Mouse (Mus musculus): ENCODE data around the gene Tulp3.

GRCm38 (mm10) chr6:128272754-128273153, 82.9 kb downstream of the Tulp3 start:
- no peak for TF ChIP-seq POLR2A (IDR thresholded peaks at IDR 0.05; ENCODE audit: low read depth, low read length)
- TF ChIP-seq GABPA (IDR thresholded peaks at IDR 0.05; ENCODE audit: insufficient replicate concordance, low read depth, low read length) = no peak
- TF ChIP-seq ELF1 (IDR thresholded peaks at IDR 0.05; ENCODE audit: low read depth, low read length) = no peak
- TF ChIP-seq NELFE (IDR thresholded peaks at IDR 0.05; ENCODE audit: low read depth, low read length) = no peak
- TF ChIP-seq E2F4 (IDR thresholded peaks at IDR 0.05; ENCODE audit: insufficient replicate concordance, low read depth, low read length) = no peak
- no peak for TF ChIP-seq EP300 (IDR thresholded peaks at IDR 0.05; ENCODE audit: low read length)
- no peak for TF ChIP-seq SMC3 (IDR thresholded peaks at IDR 0.05; ENCODE audit: low read depth, low read length)
- TF ChIP-seq USF2 (conservative IDR thresholded peaks at IDR 0.05; ENCODE audit: low read depth, low read length) = no peak
